Mouse (Mus musculus) cortical plate, adult 2 months (tissue): ENCODE data around the gene Cdc42ep4.

ENCODE experiments used
- CTCF ChIP-seq: fragments of 200-500 bp; IDR thresholded peaks from 2 replicates; pipeline ENCODE4 v1.5.1; 2011; ENCODE audit warnings: mild to moderate bottlenecking, control low read depth, low read length; ENCODE audit not compliant: insufficient read depth; ENCODE audit errors: extremely low read depth
- POLR2A ChIP-seq: fragments of 200-500 bp; IDR thresholded peaks from 2 replicates; pipeline ENCODE4 v1.6.1; 2011; ENCODE audit warnings: mild to moderate bottlenecking, low read length, control low read depth; ENCODE audit not compliant: insufficient read depth; ENCODE audit errors: extremely low read depth

DNA sequence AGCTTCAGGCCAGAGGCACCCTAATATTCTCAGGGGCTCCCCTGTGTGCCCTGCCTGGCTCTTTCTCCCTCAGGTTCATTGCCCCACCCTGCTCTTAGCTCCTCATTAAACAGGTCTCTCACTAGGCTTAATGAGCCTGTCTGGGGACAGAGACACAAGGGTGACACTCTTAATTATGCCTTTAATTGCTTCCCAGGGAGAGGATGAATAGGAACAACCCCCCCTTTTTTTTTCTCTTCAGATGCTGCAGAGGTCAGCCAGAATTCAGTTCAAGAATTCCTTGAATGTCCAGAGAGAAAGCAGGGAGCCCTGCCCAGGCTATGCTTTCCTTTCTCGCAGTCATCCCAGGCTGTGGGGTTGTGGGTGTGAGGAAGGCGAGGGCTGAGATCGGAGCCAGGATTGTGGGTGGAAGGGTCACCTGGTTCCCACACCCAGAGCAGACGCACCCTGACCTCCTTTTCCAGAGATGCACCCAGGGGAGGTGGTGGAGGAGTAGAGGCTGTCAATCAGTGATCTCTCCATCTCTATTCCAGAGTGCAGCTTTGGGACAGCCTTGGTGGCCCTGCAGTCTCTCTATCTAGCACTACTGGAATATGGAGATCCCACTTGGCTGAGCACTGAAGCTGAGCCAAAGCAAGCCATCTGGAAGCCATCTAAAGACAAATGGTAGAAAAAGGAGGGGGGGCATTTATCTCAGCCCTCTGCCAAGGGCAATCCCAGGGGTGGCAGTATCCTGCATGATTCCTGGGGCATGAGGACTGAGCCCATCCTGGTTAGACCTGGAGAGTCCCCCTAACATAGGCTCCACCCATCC lies 26.2 kb downstream of the Cdc42ep4 start:
- TF ChIP-seq CTCF: no peak
- TF ChIP-seq POLR2A: no peak
